Mouse (Mus musculus) midbrain, embryonic 12.5 days (tissue): ENCODE data around the gene Gm49354. TPM values are rescaled to one million over a fixed set of nuclear protein-coding genes. Genes with fewer than 3 reads are reported as not detected.
"Not testable (repeated sequence)": the region's sequence is repeated elsewhere in the genome, so short reads cannot be mapped to it uniquely, and the experiment has no call there.

Experiments used
- ATAC-seq: fragments of 200-750 bp; cut with Nextera tagmentation; 2 replicates; pipeline ENCODE4 v1.8.0; 2017; ENCODE audit warnings: low read depth, moderate TSS enrichment, moderate library complexity; ENCODE audit not compliant: low FRiP score
- H3K27ac ChIP-seq: fragments of 300-500 bp; sonication (generic); replicated peaks from 2 replicates; pipeline ENCODE4 v1.5.1; 2016; ENCODE audit warnings: mild to moderate bottlenecking
- H3K27me3 ChIP-seq: fragments of 300-500 bp; sonication (generic); 2 replicates; pipeline ENCODE4 v1.6.1; 2016; ENCODE audit warnings: mild to moderate bottlenecking
- H3K36me3 ChIP-seq: fragments of 300-500 bp; sonication (generic); 2 replicates; pipeline ENCODE4 v1.6.1; 2016
- H3K4me1 ChIP-seq: fragments of 300-500 bp; sonication (generic); 2 replicates; pipeline ENCODE4 v1.6.1; 2016
- H3K4me2 ChIP-seq: fragments of 300-500 bp; sonication (generic); replicated peaks from 2 replicates; pipeline ENCODE4 v1.6.1; 2016; ENCODE audit warnings: mild to moderate bottlenecking, moderate library complexity
- H3K4me3 ChIP-seq: fragments of 300-500 bp; sonication (generic); 2 replicates; pipeline ENCODE4 v1.5.1; 2016; ENCODE audit warnings: mild to moderate bottlenecking
- H3K9ac ChIP-seq: fragments of 300-500 bp; sonication (generic); replicated peaks from 2 replicates; pipeline ENCODE4 v1.6.1; 2016; ENCODE audit warnings: mild to moderate bottlenecking, moderate library complexity
- H3K9me3 ChIP-seq: fragments of 300-500 bp; sonication (generic); 2 replicates; pipeline ENCODE4 v1.6.1; 2016; ENCODE audit warnings: mild to moderate bottlenecking
- whole genome bisulfite sequencing: fragments of 180-500 bp; shearing (Covaris S2); methylation state at CpG from one replicate; pipeline ENCODE4 v1.1.7; 2016; 5-methylcytosine and 5-hydroxymethylcytosine counted together
- polyA plus RNA-seq: library from polyadenylated mRNA; unstranded; fragments of >200 nt; fragmentation: Nextera tagmentation; extraction: Ambion mirVana; gene quantifications from 2 replicates; pipeline ENCODE4 v1.2.1, GENCODE M21; 2016

Gene Gm49354
- polyA plus RNA-seq, 1 experiment from 2014 or later: not detected

- H3K9me3 ChIP-seq: no peaks in the 10 kb centered on the region
- no peak for ATAC-seq
- 90% methylated on average over 6 of the region's 6 CpGs for WGBS
- no peak overlapping the region for H3K4me2 ChIP-seq
- no peak overlapping the region for H3K9ac ChIP-seq
- peaks cover 96% of the 10 kb centered on the region for H3K36me3 ChIP-seq
- no peak overlapping the region for H3K4me3 ChIP-seq
- no peak overlapping the region for H3K27ac ChIP-seq
- H3K4me1 ChIP-seq: no peaks in the 10 kb centered on the region
- H3K27me3 ChIP-seq: no peaks in the 10 kb centered on the region
These were observed 13.9 kb upstream of the Gm49354 start for GRCm38 (mm10) chr13:59795807-59796465.

GRCm38 (mm10) chr13:59794786-59795185, 12.7 kb upstream of the Gm49354 start:
- peaks cover 96% of the 10 kb centered on the region for H3K36me3 ChIP-seq

GRCm38 (mm10) chr13:59779744-59780264, 2.2 kb downstream of the Gm49354 start:
- not testable (repeated sequence) for H3K9ac ChIP-seq, H3K4me3 ChIP-seq, H3K4me1 ChIP-seq, H3K27ac ChIP-seq, ATAC-seq, H3K4me2 ChIP-seq, H3K27me3 ChIP-seq, H3K9me3 ChIP-seq
- 94% methylated on average over 1 of the region's 1 CpGs for WGBS
- H3K36me3 ChIP-seq: peaks cover 95% of the 10 kb centered on the region

More at GRCm38 (mm10) chr13:59794786-59795185, 12.7 kb upstream of the Gm49354 start:
- Histone ChIP-seq H3K9ac (no peak overlapping the region), H3K4me2 (no peak overlapping the region), H3K4me3 (no peak overlapping the region), H3K27ac (no peak overlapping the region), H3K9me3 (no peaks in the 10 kb centered on the region), H3K4me1 (no peaks in the 10 kb centered on the region), H3K27me3 (no peaks in the 10 kb centered on the region)
- 93% methylated on average over 1 of the region's 1 CpGs for WGBS
- ATAC-seq: no peak

- 90% methylated on average over 4 of the region's 4 CpGs for WGBS
- H3K4me3 ChIP-seq: no peak overlapping the region
- H3K9ac ChIP-seq: no peak overlapping the region
- peaks cover 91% of the 10 kb centered on the region for H3K36me3 ChIP-seq
- no peak overlapping the region for H3K4me2 ChIP-seq
- H3K27me3 ChIP-seq: no peaks in the 10 kb centered on the region
- H3K4me1 ChIP-seq: no peaks in the 10 kb centered on the region
- H3K9me3 ChIP-seq: no peaks in the 10 kb centered on the region
- H3K27ac ChIP-seq: no peak overlapping the region
- ATAC-seq: no peak
These were observed 2.8 kb downstream of the Gm49354 start for GRCm38 (mm10) chr13:59779213-59779612.

- Histone ChIP-seq H3K4me1 (peaks cover 6% of the 10 kb centered on the region), H3K9me3 (no peaks in the 10 kb centered on the region), H3K4me3 (no peak overlapping the region), H3K9ac (no peak overlapping the region), H3K27me3 (no peaks in the 10 kb centered on the region), H3K36me3 (peaks cover 65% of the 10 kb centered on the region), H3K4me2 (no peak overlapping the region), H3K27ac (no peak overlapping the region)
- ATAC-seq: no peak
- 97% methylated on average over 3 of the region's 3 CpGs for whole genome bisulfite sequencing
These were observed 6.9 kb downstream of the Gm49354 start for GRCm38 (mm10) chr13:59775168-59775567.

GRCm38 (mm10) chr13:59771257-59771656, 10.8 kb downstream of the Gm49354 start:
- 73% methylated on average over 9 of the region's 9 CpGs for WGBS
- Histone ChIP-seq H3K9ac (peak overlapping the region; percentile 69; the same call in 1 of the 2 replicates), H3K36me3 (peaks cover 31% of the 10 kb centered on the region), H3K4me2 (peak overlapping the region; percentile 79; the same call in 1 of the 2 replicates), H3K9me3 (no peaks in the 10 kb centered on the region), H3K4me3 (no peak overlapping the region), H3K4me1 (peaks cover 32% of the 10 kb centered on the region), H3K27me3 (no peaks in the 10 kb centered on the region), H3K27ac (peak overlapping the region; percentile 97)
- ATAC-seq: no peak

GRCm38 (mm10) chr13:59770847-59771246, 11.2 kb downstream of the Gm49354 start:
- no peak for ATAC-seq
- peaks cover 26% of the 10 kb centered on the region for H3K36me3 ChIP-seq
- peak overlapping the region; percentile 69; the same call in 1 of the 2 replicates for H3K9ac ChIP-seq
- peak overlapping the region; percentile 97 for H3K27ac ChIP-seq
- 74% methylated on average over 9 of the region's 9 CpGs for WGBS
- peak overlapping the region; percentile 79 for H3K4me2 ChIP-seq
- H3K9me3 ChIP-seq: no peaks in the 10 kb centered on the region
- peaks cover 36% of the 10 kb centered on the region for H3K4me1 ChIP-seq
- H3K27me3 ChIP-seq: no peaks in the 10 kb centered on the region
- peak overlapping the region; percentile 85 for H3K4me3 ChIP-seq

- H3K4me1 ChIP-seq: peaks cover 37% of the 10 kb centered on the region
- peak overlapping the region; percentile 69 for H3K9ac ChIP-seq
- H3K27me3 ChIP-seq: no peaks in the 10 kb centered on the region
- H3K36me3 ChIP-seq: peaks cover 20% of the 10 kb centered on the region
- H3K4me3 ChIP-seq: peak overlapping the region; percentile 85
- H3K4me2 ChIP-seq: peak overlapping the region; percentile 79
- H3K27ac ChIP-seq: peak overlapping the region; percentile 97
- peak; percentile 87 for ATAC-seq
- no peaks in the 10 kb centered on the region for H3K9me3 ChIP-seq
- WGBS: under 1% methylated on average over 28 of the region's 28 CpGs
These were observed 11.9 kb downstream of the Gm49354 start for GRCm38 (mm10) chr13:59770164-59770562.

- H3K9me3 ChIP-seq: no peaks in the 10 kb centered on the region
- H3K4me1 ChIP-seq: peaks cover 37% of the 10 kb centered on the region
- no peaks in the 10 kb centered on the region for H3K27me3 ChIP-seq
- peaks cover 14% of the 10 kb centered on the region; the same call in 1 of the 2 replicates for H3K36me3 ChIP-seq
- peak within 1 kb of the TSS; percentile 97 for H3K27ac ChIP-seq
- H3K9ac ChIP-seq: peak within 1 kb of the TSS; percentile 83
- peak; percentile 99 for ATAC-seq
- H3K4me2 ChIP-seq: peak within 1 kb of the TSS; percentile 79
- H3K4me3 ChIP-seq: peak within 1 kb of the TSS; percentile 85
- WGBS: under 1% methylated on average over 91 of the region's 91 CpGs
These were observed 12.5 kb downstream of the Gm49354 start, which contains the start of gene Isca1 for GRCm38 (mm10) chr13:59769296-59770163. Gene Isca1 (minus strand): TSS chr13:59769810.

GRCm38 (mm10) chr13:59768531-59768930, 13.5 kb downstream of the Gm49354 start:
- H3K4me3 ChIP-seq: peak overlapping the region; percentile 85

GRCm38 (mm10) chr13:59766786-59767515, 15.1 kb downstream of the Gm49354 start:
- no peaks in the 10 kb centered on the region for H3K9me3 ChIP-seq
- 84% methylated on average over 11 of the region's 11 CpGs for WGBS
- ATAC-seq: no peak
- H3K36me3 ChIP-seq: peaks cover 6% of the 10 kb centered on the region
- H3K4me2 ChIP-seq: 0 out of 2 replicates have a peak overlapping the region, but pooled peaks have one; percentile 11
- no peak overlapping the region for H3K4me3 ChIP-seq
- no peak overlapping the region for H3K27ac ChIP-seq
- H3K9ac ChIP-seq: no peak overlapping the region
- peaks cover 37% of the 10 kb centered on the region for H3K4me1 ChIP-seq
- H3K27me3 ChIP-seq: no peaks in the 10 kb centered on the region

More at GRCm38 (mm10) chr13:59768531-59768930, 13.5 kb downstream of the Gm49354 start:
- Histone ChIP-seq H3K4me1 (peaks cover 37% of the 10 kb centered on the region), H3K4me2 (peak overlapping the region; percentile 79), H3K9ac (peak overlapping the region; percentile 83), H3K27ac (no peak overlapping the region), H3K9me3 (no peaks in the 10 kb centered on the region), H3K27me3 (no peaks in the 10 kb centered on the region), H3K36me3 (peaks cover 10% of the 10 kb centered on the region; the same call in 1 of the 2 replicates)
- no peak for ATAC-seq
- WGBS: 40% methylated on average over 13 of the region's 13 CpGs
